Mouse (Mus musculus): Measurements from ENCODE around the gene Hoxc10. TPM values are rescaled to one million over a fixed set of nuclear protein-coding genes. Genes with fewer than 3 reads are reported as not detected.

The Hoxc10 gene
- polyA plus RNA-seq, 1 experiment from 2014 or later: not detected

DNA sequence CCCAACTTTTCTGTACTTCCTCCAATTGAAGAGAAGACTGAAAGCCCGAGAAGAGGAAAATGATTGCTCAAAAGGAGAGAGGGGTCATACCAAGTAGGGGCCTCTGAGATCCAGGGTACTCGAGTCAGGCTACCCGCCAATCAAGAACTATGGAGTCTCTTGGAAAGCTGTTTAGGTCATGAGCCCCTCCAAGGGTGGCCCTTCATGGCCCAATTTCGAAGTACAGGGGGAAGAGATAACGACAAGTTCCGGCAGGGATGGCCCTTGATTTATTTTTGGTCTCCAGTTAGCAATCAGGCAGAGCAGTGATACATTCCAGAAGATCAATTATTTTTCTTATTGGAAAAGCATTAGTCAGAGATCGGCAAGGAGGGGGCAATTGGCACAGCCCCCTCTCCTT, 25.2 kb downstream of the Hoxc10 start:
- Histone ChIP-seq H3K9ac (ENCODE audit: low read depth, low read length) (no peak overlapping the region), H3K36me3 (ENCODE audit: control insufficient read depth, insufficient read depth, low read length) (no peaks in the 10 kb centered on the region), H3K4me1 (ENCODE audit: control insufficient read depth, insufficient read depth, low read depth, low read length) (no peaks in the 10 kb centered on the region), H3K9me3 (ENCODE audit: control insufficient read depth, low read length) (no peaks in the 10 kb centered on the region), H3K27ac (ENCODE audit: low read depth, low read length) (no peak overlapping the region), H3K4me2 (ENCODE audit: low read length) (no peak overlapping the region), H3K4me3 (ENCODE audit: low read length) (no peak overlapping the region), H3K27me3 (replicated peaks; ENCODE audit: control insufficient read depth, insufficient read depth, low read length) (peaks cover 79% of the 10 kb centered on the region)
- WGBS: 6% methylated on average over 7 of the region's 7 CpGs
- no peak for ATAC-seq

DNA sequence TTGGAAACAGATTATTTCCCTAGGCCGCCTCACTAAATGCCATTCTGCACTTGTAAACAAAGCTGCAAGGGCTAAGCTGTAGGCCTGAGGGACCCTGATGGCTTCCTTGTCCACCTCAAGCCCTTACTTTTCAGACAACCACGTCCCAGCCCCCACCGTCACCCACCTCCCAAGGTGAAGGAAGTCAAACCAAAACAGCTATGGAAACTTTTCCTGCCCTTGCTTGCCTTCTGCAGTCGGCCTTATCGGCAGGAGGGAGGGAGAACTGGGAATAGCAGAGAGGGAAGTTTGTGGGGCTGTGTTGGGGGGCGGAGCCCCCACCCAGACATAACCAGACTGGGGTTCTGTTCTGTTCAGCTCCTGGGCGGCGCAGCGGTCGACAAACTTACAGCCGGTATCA, 25.6 kb downstream of the Hoxc10 start:
- no peak for ATAC-seq
- no peak overlapping the region for H3K27ac ChIP-seq (ENCODE audit: low read depth, low read length)
- no peaks in the 10 kb centered on the region for H3K4me1 ChIP-seq (ENCODE audit: control insufficient read depth, insufficient read depth, low read depth, low read length)
- WGBS: 4% methylated on average over 11 of the region's 11 CpGs
- H3K4me2 ChIP-seq (ENCODE audit: low read length): no peak overlapping the region
- no peaks in the 10 kb centered on the region for H3K9me3 ChIP-seq (ENCODE audit: control insufficient read depth, low read length)
- H3K9ac ChIP-seq (ENCODE audit: low read depth, low read length): no peak overlapping the region
- peaks cover 78% of the 10 kb centered on the region for H3K27me3 ChIP-seq (replicated peaks; ENCODE audit: control insufficient read depth, insufficient read depth, low read length)
- no peaks in the 10 kb centered on the region for H3K36me3 ChIP-seq (ENCODE audit: control insufficient read depth, insufficient read depth, low read length)
- no peak overlapping the region for H3K4me3 ChIP-seq (ENCODE audit: low read length)

DNA sequence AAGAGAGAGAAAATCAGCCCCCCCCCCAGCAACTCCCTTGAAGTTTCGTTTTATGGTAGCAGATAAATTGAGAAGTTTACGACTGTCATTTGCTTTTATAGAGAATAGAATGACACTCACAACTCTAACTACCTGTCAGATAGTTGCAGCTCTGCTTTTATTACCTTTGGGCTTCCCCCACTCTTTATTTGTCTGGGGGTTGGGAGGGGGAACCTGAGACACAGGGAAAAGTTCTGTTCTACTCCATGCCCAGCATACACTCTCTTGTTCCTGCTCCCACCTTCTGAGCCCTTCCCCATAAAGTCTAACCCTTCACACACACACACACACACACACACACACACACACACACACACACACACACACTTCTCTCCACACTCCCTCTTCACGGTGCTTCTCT, 26.3 kb downstream of the Hoxc10 start:
- Histone ChIP-seq H3K9ac (ENCODE audit: low read depth, low read length) (no peak overlapping the region), H3K27ac (ENCODE audit: low read depth, low read length) (no peak overlapping the region), H3K4me1 (ENCODE audit: control insufficient read depth, insufficient read depth, low read depth, low read length) (no peaks in the 10 kb centered on the region), H3K4me2 (ENCODE audit: low read length) (no peak overlapping the region), H3K4me3 (ENCODE audit: low read length) (no peak overlapping the region), H3K27me3 (replicated peaks; ENCODE audit: control insufficient read depth, insufficient read depth, low read length) (peaks cover 75% of the 10 kb centered on the region), H3K36me3 (ENCODE audit: control insufficient read depth, insufficient read depth, low read length) (no peaks in the 10 kb centered on the region), H3K9me3 (ENCODE audit: control insufficient read depth, low read length) (no peaks in the 10 kb centered on the region)
- WGBS: under 1% methylated on average over 3 of the region's 3 CpGs
- ATAC-seq: no peak

DNA sequence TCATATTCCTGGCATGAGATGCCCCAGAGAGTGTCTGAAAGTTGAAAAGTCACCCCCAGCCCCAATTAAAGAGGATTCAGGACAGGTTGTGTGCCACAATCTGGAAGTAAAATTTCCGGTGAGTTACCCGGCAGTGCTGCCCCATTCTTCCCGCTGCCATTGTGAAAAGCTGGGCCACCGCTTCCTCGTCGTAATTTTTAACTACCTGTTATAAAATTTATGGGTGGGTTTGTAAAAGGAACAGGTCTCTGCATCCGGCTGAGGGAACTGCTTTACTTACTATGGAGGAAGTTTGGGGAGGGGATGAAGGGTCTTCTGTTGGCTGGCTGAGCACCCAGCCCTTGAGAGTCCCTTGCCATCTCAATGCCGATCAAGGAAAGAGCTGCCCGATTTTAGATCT, 30.0 kb downstream of the Hoxc10 start:
- Histone ChIP-seq H3K9me3 (ENCODE audit: control insufficient read depth, low read length) (no peaks in the 10 kb centered on the region), H3K4me1 (ENCODE audit: control insufficient read depth, insufficient read depth, low read depth, low read length) (peaks cover 5% of the 10 kb centered on the region), H3K27me3 (replicated peaks; ENCODE audit: control insufficient read depth, insufficient read depth, low read length) (peaks cover 73% of the 10 kb centered on the region), H3K4me2 (ENCODE audit: low read length) (no peak overlapping the region), H3K9ac (ENCODE audit: low read depth, low read length) (no peak overlapping the region), H3K4me3 (ENCODE audit: low read length) (no peak overlapping the region), H3K27ac (ENCODE audit: low read depth, low read length) (no peak overlapping the region), H3K36me3 (ENCODE audit: control insufficient read depth, insufficient read depth, low read length) (no peaks in the 10 kb centered on the region)
- WGBS: 4% methylated on average over 9 of the region's 9 CpGs
- ATAC-seq: no peak

DNA sequence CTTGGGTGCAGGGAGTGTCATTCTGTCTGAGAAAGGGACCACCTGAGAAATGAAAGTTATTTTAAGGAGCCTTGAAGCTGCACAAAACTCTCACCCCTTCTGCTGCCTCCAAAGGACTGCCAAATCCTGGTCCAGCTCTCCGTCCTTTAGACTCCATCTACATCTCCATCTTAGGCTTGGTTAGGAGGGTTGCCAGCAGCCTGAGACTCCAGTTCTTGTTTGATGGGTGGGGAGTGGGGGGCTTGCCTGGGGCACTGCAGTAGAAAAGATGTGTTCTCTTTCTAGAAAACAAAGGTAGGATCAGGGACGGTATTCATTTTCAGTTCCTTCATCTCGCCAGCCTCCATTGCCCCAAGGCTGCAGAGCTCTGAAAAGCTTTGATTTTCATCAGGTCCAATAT, 30.8 kb downstream of the Hoxc10 start:
- Histone ChIP-seq H3K9me3 (ENCODE audit: control insufficient read depth, low read length) (no peaks in the 10 kb centered on the region), H3K4me3 (ENCODE audit: low read length) (no peak overlapping the region), H3K27ac (ENCODE audit: low read depth, low read length) (no peak overlapping the region), H3K27me3 (replicated peaks; ENCODE audit: control insufficient read depth, insufficient read depth, low read length) (peaks cover 71% of the 10 kb centered on the region), H3K4me2 (ENCODE audit: low read length) (no peak overlapping the region), H3K4me1 (ENCODE audit: control insufficient read depth, insufficient read depth, low read depth, low read length) (peaks cover 5% of the 10 kb centered on the region), H3K9ac (ENCODE audit: low read depth, low read length) (no peak overlapping the region), H3K36me3 (ENCODE audit: control insufficient read depth, insufficient read depth, low read length) (no peaks in the 10 kb centered on the region)
- 6% methylated on average over 3 of the region's 3 CpGs for WGBS
- no peak for ATAC-seq

DNA sequence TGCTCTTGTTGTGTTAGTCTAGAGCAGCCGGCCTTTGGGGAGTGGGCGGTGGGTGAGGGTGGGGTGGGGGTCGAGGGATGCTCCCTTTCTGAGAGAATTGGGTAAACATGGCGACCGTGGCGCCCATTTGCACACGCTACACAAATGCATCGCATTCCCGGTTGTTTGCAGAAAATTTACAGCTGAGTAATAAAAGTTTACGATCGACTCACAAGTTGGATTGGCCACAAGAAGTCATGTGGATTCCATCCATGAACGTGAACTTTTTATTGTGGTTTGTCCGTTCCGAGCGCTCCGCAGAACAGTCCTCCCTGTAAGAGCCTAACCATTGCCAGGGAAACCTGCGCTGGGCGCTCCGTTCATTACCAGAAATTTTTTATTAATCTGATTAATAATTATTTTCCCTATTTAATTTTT, 31.4 kb downstream of the Hoxc10 start, which contains the start of gene Hoxc6:
Gene Hoxc6, plus strand, starts transcription at position 319 of the 417 bp plus-strand sequence.
- 0 out of 2 replicates have a peak within 1 kb of the TSS, but pooled peaks have one; percentile 42 for H3K9ac ChIP-seq (ENCODE audit: low read depth, low read length)
- peak within 1 kb of the TSS; percentile 58 for H3K4me2 ChIP-seq (ENCODE audit: low read length)
- H3K9me3 ChIP-seq (ENCODE audit: control insufficient read depth, low read length): no peaks in the 10 kb centered on the region
- ATAC-seq: no peak
- H3K4me1 ChIP-seq (ENCODE audit: control insufficient read depth, insufficient read depth, low read depth, low read length): peaks cover 5% of the 10 kb centered on the region
- WGBS: 2% methylated on average over 19 of the region's 19 CpGs
- peaks cover 71% of the 10 kb centered on the region for H3K27me3 ChIP-seq (replicated peaks; ENCODE audit: control insufficient read depth, insufficient read depth, low read length)
- peak within 1 kb of the TSS; percentile 38 for H3K4me3 ChIP-seq (ENCODE audit: low read length)
- no peaks in the 10 kb centered on the region for H3K36me3 ChIP-seq (ENCODE audit: control insufficient read depth, insufficient read depth, low read length)
- H3K27ac ChIP-seq (ENCODE audit: low read depth, low read length): no peak within 1 kb of the TSS

DNA sequence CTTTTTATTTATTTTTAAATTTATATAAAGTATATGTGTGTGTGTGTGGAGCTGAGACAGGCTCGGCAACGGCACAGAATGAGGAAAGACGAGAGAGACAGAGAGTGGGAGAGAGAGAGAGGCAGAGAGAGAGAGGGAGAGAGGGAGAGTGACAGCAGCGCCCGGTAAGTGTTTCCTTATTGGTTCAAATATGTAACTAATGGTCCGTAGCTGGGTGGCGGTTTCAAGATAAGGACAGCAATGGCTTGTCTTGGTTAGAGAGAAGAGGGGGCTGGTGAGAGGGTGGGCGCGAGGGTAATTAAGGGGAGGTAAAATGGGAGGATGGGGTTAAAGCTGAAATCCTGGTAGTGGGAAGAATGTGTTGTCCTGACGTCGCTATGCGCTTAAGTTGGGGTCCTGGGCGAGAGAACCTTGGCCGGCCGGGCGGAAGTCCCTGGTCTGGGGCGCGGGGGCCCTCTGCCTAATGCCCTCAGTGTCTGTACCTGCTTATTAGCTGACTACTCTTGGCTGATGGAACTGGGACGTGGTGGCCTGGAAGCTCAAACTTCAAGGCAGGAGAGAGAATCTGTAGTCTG, 32.1 kb downstream of the Hoxc10 start:
- peaks cover 74% of the 10 kb centered on the region for H3K27me3 ChIP-seq (replicated peaks; ENCODE audit: control insufficient read depth, insufficient read depth, low read length)
- peak overlapping the region; percentile 58 for H3K4me2 ChIP-seq (ENCODE audit: low read length)
- H3K9me3 ChIP-seq (ENCODE audit: control insufficient read depth, low read length): no peaks in the 10 kb centered on the region
- H3K4me3 ChIP-seq (ENCODE audit: low read length): peak overlapping the region; percentile 38; the same call in 1 of the 2 replicates
- H3K9ac ChIP-seq (ENCODE audit: low read depth, low read length): 0 out of 2 replicates have a peak overlapping the region, but pooled peaks have one; percentile 42
- WGBS: under 1% methylated on average over 19 of the region's 19 CpGs
- no peak overlapping the region for H3K27ac ChIP-seq (ENCODE audit: low read depth, low read length)
- 0 out of 2 replicates have a peak, but pooled peaks have one; percentile 37 for ATAC-seq
- peaks cover 5% of the 10 kb centered on the region for H3K4me1 ChIP-seq (ENCODE audit: control insufficient read depth, insufficient read depth, low read depth, low read length)
- no peaks in the 10 kb centered on the region for H3K36me3 ChIP-seq (ENCODE audit: control insufficient read depth, insufficient read depth, low read length)

DNA sequence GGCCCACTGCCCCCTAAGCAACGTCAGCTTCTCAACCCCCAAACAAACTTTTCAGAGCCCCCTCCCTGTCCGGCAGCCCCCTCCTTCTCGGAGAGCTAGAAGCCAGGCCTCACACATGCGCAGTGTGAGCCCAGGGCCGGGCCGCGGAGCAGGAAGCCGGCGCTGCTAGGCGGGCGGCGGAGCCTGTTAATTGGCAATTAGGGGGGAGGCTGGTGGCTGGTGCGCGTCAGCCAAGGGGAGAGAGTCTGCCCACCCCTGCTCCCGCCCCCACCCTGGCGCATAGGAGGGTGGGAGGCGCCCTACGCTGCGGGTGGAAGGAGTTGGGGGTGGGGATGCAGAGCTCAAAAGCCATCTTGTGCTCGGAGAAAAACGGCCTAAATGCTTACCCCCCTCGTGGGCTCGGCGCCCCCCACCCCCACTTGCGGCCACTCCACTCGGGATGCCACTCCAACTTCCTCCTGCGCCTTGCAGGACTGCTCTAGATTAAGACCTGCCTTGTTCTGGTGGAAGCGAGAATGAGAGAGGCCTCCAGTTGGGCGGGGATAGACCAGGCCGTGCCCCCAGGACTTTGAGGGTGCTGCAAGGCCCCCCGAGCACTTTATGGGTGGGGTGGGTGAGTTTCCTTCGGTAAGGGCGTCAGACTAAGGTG, 32.7 kb downstream of the Hoxc10 start:
- under 1% methylated on average over 33 of the region's 33 CpGs for WGBS
- Histone ChIP-seq H3K4me1 (ENCODE audit: control insufficient read depth, insufficient read depth, low read depth, low read length) (peaks cover 5% of the 10 kb centered on the region), H3K9ac (ENCODE audit: low read depth, low read length) (peak overlapping the region; percentile 42; the same call in 1 of the 2 replicates), H3K4me2 (ENCODE audit: low read length) (peak overlapping the region; percentile 58), H3K4me3 (ENCODE audit: low read length) (peak overlapping the region; percentile 38), H3K9me3 (ENCODE audit: control insufficient read depth, low read length) (no peaks in the 10 kb centered on the region), H3K27me3 (replicated peaks; ENCODE audit: control insufficient read depth, insufficient read depth, low read length) (peaks cover 77% of the 10 kb centered on the region), H3K36me3 (ENCODE audit: control insufficient read depth, insufficient read depth, low read length) (no peaks in the 10 kb centered on the region), H3K27ac (ENCODE audit: low read depth, low read length) (no peak overlapping the region)
- ATAC-seq: peak; percentile 73

DNA sequence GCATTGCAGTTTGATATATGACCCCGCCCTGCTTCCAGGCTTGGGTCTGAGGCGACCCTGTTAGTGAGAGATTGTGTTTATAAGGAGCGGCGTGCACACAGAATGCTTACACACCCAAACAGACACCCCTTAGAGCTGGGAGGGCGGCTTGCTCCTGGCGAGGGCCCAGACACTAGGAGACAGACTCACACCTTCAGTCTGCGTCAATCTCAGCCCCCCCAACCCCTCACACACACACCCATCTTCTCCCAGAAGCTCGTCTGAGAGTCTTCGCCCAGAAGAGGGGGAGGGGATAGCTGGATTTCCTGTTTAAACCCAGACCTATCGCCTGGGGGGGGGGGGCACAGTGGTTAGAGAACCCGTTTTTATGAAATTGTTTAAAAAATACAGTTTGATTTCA, 33.4 kb downstream of the Hoxc10 start:
- no peaks in the 10 kb centered on the region for H3K36me3 ChIP-seq (ENCODE audit: control insufficient read depth, insufficient read depth, low read length)
- no peak overlapping the region for H3K9ac ChIP-seq (ENCODE audit: low read depth, low read length)
- no peak overlapping the region for H3K4me2 ChIP-seq (ENCODE audit: low read length)
- 4% methylated on average over 9 of the region's 11 CpGs for WGBS
- no peak for ATAC-seq
- no peak overlapping the region for H3K27ac ChIP-seq (ENCODE audit: low read depth, low read length)
- H3K9me3 ChIP-seq (ENCODE audit: control insufficient read depth, low read length): no peaks in the 10 kb centered on the region
- peaks cover 77% of the 10 kb centered on the region for H3K27me3 ChIP-seq (replicated peaks; ENCODE audit: control insufficient read depth, insufficient read depth, low read length)
- no peak overlapping the region for H3K4me3 ChIP-seq (ENCODE audit: low read length)
- H3K4me1 ChIP-seq (ENCODE audit: control insufficient read depth, insufficient read depth, low read depth, low read length): peaks cover 5% of the 10 kb centered on the region
